Mouse (Mus musculus) heart, postnatal 0 days (tissue): ENCODE data around the gene Agr3. TPM values are rescaled to one million over a fixed set of nuclear protein-coding genes. Genes with fewer than 3 reads are reported as not detected.

Experiments used
- ATAC-seq: fragments of 200-750 bp; cut with Nextera tagmentation; 2 replicates; pipeline ENCODE4 v1.8.0; 2017; ENCODE audit warnings: low read depth, moderate number of reproducible peaks, moderate library complexity; ENCODE audit not compliant: insufficient read depth
- DNase-seq: peaks from one replicate; pipeline ENCODE4 v3.0.0-alpha.2; 2016; ENCODE audit warnings: low spot score
- H3K27ac ChIP-seq: fragments of 300-500 bp; sonication (generic); 2 replicates; pipeline ENCODE4 v1.5.1; 2014; ENCODE audit warnings: low read depth, mild to moderate bottlenecking
- H3K27me3 ChIP-seq: fragments of 300-500 bp; sonication (generic); 2 replicates; pipeline ENCODE4 v1.6.1; 2014; ENCODE audit warnings: low read length, mixed read lengths; ENCODE audit not compliant: control insufficient read depth, insufficient read depth
- H3K36me3 ChIP-seq: fragments of 300-500 bp; sonication (generic); replicated peaks from 2 replicates; pipeline ENCODE4 v1.6.1; 2014; ENCODE audit warnings: low read length, mixed read lengths; ENCODE audit not compliant: control insufficient read depth, insufficient read depth
- H3K4me1 ChIP-seq: fragments of 300-500 bp; sonication (generic); 2 replicates; pipeline ENCODE4 v1.6.1; 2014; ENCODE audit warnings: antibody characterized with exemption; ENCODE audit not compliant: control insufficient read depth, insufficient read depth
- H3K4me2 ChIP-seq: fragments of 300-500 bp; sonication (generic); 2 replicates; pipeline ENCODE4 v1.6.1; 2014; ENCODE audit warnings: low read depth, mild to moderate bottlenecking, low read length, moderate library complexity
- H3K4me3 ChIP-seq: fragments of 300-500 bp; sonication (generic); 2 replicates; pipeline ENCODE4 v1.5.1; 2014; ENCODE audit warnings: low read depth, low read length
- H3K9ac ChIP-seq: fragments of 300-500 bp; sonication (generic); replicated peaks from 2 replicates; pipeline ENCODE4 v1.6.1; 2014; ENCODE audit warnings: low read depth, low read length, mixed read lengths
- H3K9me3 ChIP-seq: fragments of 300-500 bp; sonication (generic); replicated peaks from 2 replicates; pipeline ENCODE4 v1.6.1; 2016; ENCODE audit warnings: low read length; ENCODE audit not compliant: control insufficient read depth
- CTCF ChIP-seq: IDR thresholded peaks from 2 replicates; pipeline ENCODE4 v1.5.1; 2016; ENCODE audit warnings: antibody characterized with exemption, control low read depth, low read depth
- EP300 ChIP-seq: IDR thresholded peaks from 2 replicates; pipeline ENCODE4 v1.6.1; 2016; ENCODE audit warnings: antibody characterized with exemption, low read depth
- WGBS: fragments of 180-500 bp; shearing (Covaris S2); extraction: QIAGEN DNeasy Blood & Tissue Kit; methylation state at CpG from one replicate; pipeline ENCODE4 v1.1.7; 2014; 5-methylcytosine and 5-hydroxymethylcytosine counted together
- polyA plus RNA-seq: library from polyadenylated mRNA; unstranded; fragments of >200 nt; fragmentation: Nextera tagmentation; extraction: Ambion mirVana; gene quantifications from 2 replicates; pipeline ENCODE4 v1.2.1, GENCODE M21; 2015
- total RNA-seq: library from RNA; depleted of rRNA; stranded (reverse); fragments of >200 nt; gene quantifications from 2 replicates; pipeline ENCODE4 v1.2.3, GENCODE M21; 2014; ENCODE audit warnings: low replicate concordance; rRNA removed

Agr3 gene
- total and polyA plus RNA-seq, 2 experiments from 2014 or later: not detected

DNA sequence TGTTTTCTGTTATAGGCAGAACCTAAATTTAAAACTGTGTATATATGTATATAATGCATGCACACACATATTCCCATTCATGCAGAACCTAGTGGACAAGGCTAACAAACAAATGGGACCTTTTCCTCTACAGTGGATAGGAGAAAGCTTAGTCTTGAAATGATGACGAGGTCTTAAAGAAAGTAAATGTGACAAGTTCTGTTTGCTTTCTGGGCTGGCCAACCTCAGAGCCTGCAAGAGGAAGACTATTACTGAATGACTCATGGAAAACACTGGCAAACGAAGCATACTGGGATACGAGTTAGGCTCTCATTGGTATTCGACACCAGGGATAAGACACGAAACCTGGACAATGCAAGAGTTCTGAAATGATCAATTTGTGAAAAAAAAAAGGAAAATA is 59.3 kb downstream of the Agr3 start:
- DNase-seq (no peak), ATAC-seq (no peak)
- 75% methylated on average over 5 of the region's 5 CpGs for WGBS
- Histone ChIP-seq H3K27ac (no peak overlapping the region), H3K36me3 (no peaks in the 10 kb centered on the region), H3K4me2 (no peak overlapping the region), H3K9ac (no peak overlapping the region), H3K4me1 (no peaks in the 10 kb centered on the region), H3K9me3 (no peaks in the 10 kb centered on the region), H3K4me3 (no peak overlapping the region), H3K27me3 (no peaks in the 10 kb centered on the region)
- TF ChIP-seq EP300: no peak
- TF ChIP-seq CTCF: no peak

DNA sequence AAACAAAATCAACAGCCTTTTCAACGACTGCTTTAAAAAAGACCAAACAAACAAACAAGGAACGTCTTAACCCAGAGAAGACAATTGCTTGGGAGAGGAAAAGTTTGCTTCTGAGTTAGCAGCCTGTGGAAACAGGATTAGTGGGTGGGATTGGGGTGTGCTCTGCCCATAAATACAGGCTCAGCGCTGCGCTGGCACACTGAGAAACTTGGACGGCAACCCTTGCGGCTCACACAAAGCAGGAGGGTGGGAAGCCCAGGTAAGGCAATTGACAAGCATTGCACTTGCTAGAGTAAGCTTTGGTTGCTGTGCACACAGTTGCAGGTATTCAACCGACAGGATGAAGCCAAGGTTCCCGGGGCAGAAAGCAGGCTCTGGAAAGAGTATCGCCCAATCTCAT is 67.3 kb downstream of the Agr3 start, which contains the start of gene Agr2:
Agr2 (plus strand) TSS at position 197 of the 400 bp plus-strand sequence.
- Histone ChIP-seq H3K36me3 (no peaks in the 10 kb centered on the region), H3K27me3 (no peaks in the 10 kb centered on the region), H3K4me3 (no peak within 1 kb of the TSS), H3K27ac (no peak within 1 kb of the TSS), H3K4me2 (no peak within 1 kb of the TSS), H3K9ac (no peak within 1 kb of the TSS), H3K4me1 (no peaks in the 10 kb centered on the region), H3K9me3 (no peaks in the 10 kb centered on the region)
- 70% methylated on average over 9 of the region's 9 CpGs for WGBS
- ATAC-seq (no peak), DNase-seq (no peak)
- TF ChIP-seq EP300 (no peak), CTCF (no peak)

- TF ChIP-seq EP300 (no peak), CTCF (no peak)
- ATAC-seq (no peak), DNase-seq (no peak)
- Histone ChIP-seq H3K4me1 (no peaks in the 10 kb centered on the region), H3K4me2 (no peak overlapping the region), H3K9me3 (no peaks in the 10 kb centered on the region), H3K27ac (no peak overlapping the region), H3K36me3 (no peaks in the 10 kb centered on the region), H3K27me3 (no peaks in the 10 kb centered on the region), H3K4me3 (no peak overlapping the region), H3K9ac (no peak overlapping the region)
- 66% methylated on average over 3 of the region's 3 CpGs for WGBS
Measured at GRCm38 (mm10) chr12:35993583-35993982, 68.2 kb downstream of the Agr3 start.

GRCm38 (mm10) chr12:35994098-35994497 is 68.7 kb downstream of the Agr3 start:
- no peak overlapping the region for H3K4me2 ChIP-seq
- TF ChIP-seq EP300: no peak
- no peak for TF ChIP-seq CTCF
- ATAC-seq: no peak

GRCm38 (mm10) chr12:35995799-35996198 is 70.4 kb downstream of the Agr3 start:
- no peak overlapping the region for H3K9ac ChIP-seq
- TF ChIP-seq EP300 (no peak), CTCF (peak; percentile 49)
- no peak overlapping the region for H3K4me2 ChIP-seq
- no peaks in the 10 kb centered on the region for H3K36me3 ChIP-seq
- peak; percentile 55 for DNase-seq
- ATAC-seq: no peak
- H3K27ac ChIP-seq: no peak overlapping the region
- H3K9me3 ChIP-seq: no peaks in the 10 kb centered on the region
- H3K4me3 ChIP-seq: no peak overlapping the region
- 24% methylated on average over 5 of the region's 5 CpGs for WGBS
- no peaks in the 10 kb centered on the region for H3K4me1 ChIP-seq
- H3K27me3 ChIP-seq: no peaks in the 10 kb centered on the region

More at GRCm38 (mm10) chr12:35994098-35994497, 68.7 kb downstream of the Agr3 start:
- no peak for DNase-seq
- H3K9ac ChIP-seq: no peak overlapping the region
- no peaks in the 10 kb centered on the region for H3K27me3 ChIP-seq
- H3K27ac ChIP-seq: no peak overlapping the region
- no peaks in the 10 kb centered on the region for H3K9me3 ChIP-seq
- no peaks in the 10 kb centered on the region for H3K36me3 ChIP-seq
- no peaks in the 10 kb centered on the region for H3K4me1 ChIP-seq
- H3K4me3 ChIP-seq: no peak overlapping the region

Other genes starting within 250 kb of the Agr3 start
- not detected in 2 replicates for gene Agr2, start 67.3 kb downstream of the Agr3 start, total RNA-seq
- 11.1 TPM in 1 of 2 replicates, not detected in the other for gene Agr2, start 67.3 kb downstream of the Agr3 start, polyA plus RNA-seq
- gene Tspan13, start 116.9 kb downstream of the Agr3 start, total RNA-seq: 38.1 and 46.2 TPM in 2 replicates
- gene Tspan13, start 116.9 kb downstream of the Agr3 start, polyA plus RNA-seq: 49.8 and 53.9 TPM in 2 replicates
- 8.9 and 9.9 TPM in 2 replicates for gene Ankmy2, start 231.5 kb downstream of the Agr3 start, total RNA-seq
- gene Ankmy2, start 231.5 kb downstream of the Agr3 start, polyA plus RNA-seq: 23.1 and 24.8 TPM in 2 replicates
- 147 and 151 TPM in 2 replicates for gene Bzw2, start 232.5 kb downstream of the Agr3 start, total RNA-seq
- gene Bzw2, start 232.5 kb downstream of the Agr3 start, polyA plus RNA-seq: 189 and 203 TPM in 2 replicates